Mouse (Mus musculus) liver, embryonic 11.5 days (tissue): Measurements from ENCODE around the gene Scgb1c1. TPM values are rescaled to one million over a fixed set of nuclear protein-coding genes. Genes with fewer than 3 reads are reported as not detected.

Experiments
- ATAC-seq: fragments of 200-750 bp; cut with Nextera tagmentation; replicated peaks from 2 replicates; pipeline ENCODE4 v1.8.0; 2017; ENCODE audit warnings: moderate number of reproducible peaks, mild to moderate bottlenecking, moderate TSS enrichment, moderate library complexity; ENCODE audit not compliant: low FRiP score
- DNase-seq: peaks from one replicate; pipeline ENCODE4 v3.0.0-alpha.2; 2017; ENCODE audit warnings: low spot score
- H3K27ac ChIP-seq: fragments of 300-500 bp; sonication (generic); 2 replicates; pipeline ENCODE4 v1.5.1; 2014; ENCODE audit warnings: mild to moderate bottlenecking, low read depth, low read length, control low read depth
- H3K27me3 ChIP-seq: fragments of 300-500 bp; sonication (generic); replicated peaks from 2 replicates; pipeline ENCODE4 v1.6.1; 2014; ENCODE audit warnings: low read length, mixed read lengths; ENCODE audit not compliant: control insufficient read depth, insufficient read depth
- H3K36me3 ChIP-seq: fragments of 300-500 bp; sonication (generic); 2 replicates; pipeline ENCODE4 v1.6.1; 2014; ENCODE audit warnings: mild to moderate bottlenecking, low read length, moderate library complexity, mixed read lengths; ENCODE audit not compliant: control insufficient read depth, insufficient read depth
- H3K4me1 ChIP-seq: fragments of 300-500 bp; sonication (generic); replicated peaks from 2 replicates; pipeline ENCODE4 v1.6.1; 2014; ENCODE audit warnings: low read length, mixed read lengths; ENCODE audit not compliant: control insufficient read depth, insufficient read depth
- H3K4me2 ChIP-seq: fragments of 300-500 bp; sonication (generic); 2 replicates; pipeline ENCODE4 v1.6.1; 2014; ENCODE audit warnings: mild to moderate bottlenecking, control low read depth, moderate library complexity
- H3K4me3 ChIP-seq: fragments of 300-500 bp; sonication (generic); 2 replicates; pipeline ENCODE4 v1.5.1; 2014; ENCODE audit warnings: low read depth, low read length, control low read depth
- H3K9ac ChIP-seq: fragments of 300-500 bp; sonication (generic); 2 replicates; pipeline ENCODE4 v1.6.1; 2014; ENCODE audit warnings: low read depth, low read length, control low read depth
- H3K9me3 ChIP-seq: fragments of 300-500 bp; sonication (generic); 2 replicates; pipeline ENCODE4 v1.6.1; 2016; ENCODE audit warnings: low read length, inconsistent platforms, mixed read lengths; ENCODE audit not compliant: control insufficient read depth
- WGBS: fragments of 180-500 bp; shearing (Covaris S2); extraction: QIAGEN DNeasy Blood & Tissue Kit; methylation state at CpG from one replicate; pipeline ENCODE4 v1.1.7; 2014; 5-methylcytosine and 5-hydroxymethylcytosine counted together
- polyA plus RNA-seq: library from polyadenylated mRNA; unstranded; fragments of >200 nt; fragmentation: Nextera tagmentation; extraction: Ambion mirVana; gene quantifications from 2 replicates; pipeline ENCODE4 v1.2.1, GENCODE M21; 2014

Gene Scgb1c1
- polyA plus RNA-seq, 1 experiment from 2014 or later, result not detected

DNA sequence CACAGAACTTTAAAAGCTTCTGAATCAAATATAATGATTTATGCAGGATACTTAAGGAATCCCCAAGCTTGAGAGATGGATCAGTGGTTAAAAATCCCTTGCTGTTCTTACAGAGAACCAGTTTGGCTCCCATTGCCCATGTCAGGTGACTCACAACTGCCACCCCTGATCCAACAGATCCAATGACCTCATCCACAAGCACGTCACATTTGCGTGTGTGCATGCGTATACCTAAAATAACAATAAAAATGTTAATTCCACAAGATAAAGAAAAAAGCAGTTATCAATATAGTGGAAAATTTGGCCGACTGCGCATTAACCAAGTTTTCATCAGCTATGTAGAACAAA is 24.1 kb upstream of the Scgb1c1 start:
- Histone ChIP-seq H3K4me1 (no peaks in the 10 kb centered on the region), H3K9me3 (no peaks in the 10 kb centered on the region), H3K27me3 (no peaks in the 10 kb centered on the region), H3K27ac (no peak overlapping the region), H3K9ac (no peak overlapping the region), H3K4me2 (peak overlapping the region; percentile 63), H3K4me3 (peak overlapping the region; percentile 40), H3K36me3 (no peaks in the 10 kb centered on the region)
- ATAC-seq (peak; percentile 23; the same call in 1 of the 2 replicates), DNase-seq (no peak)
- WGBS, result 66% methylated on average over 5 of the region's 5 CpGs

DNA sequence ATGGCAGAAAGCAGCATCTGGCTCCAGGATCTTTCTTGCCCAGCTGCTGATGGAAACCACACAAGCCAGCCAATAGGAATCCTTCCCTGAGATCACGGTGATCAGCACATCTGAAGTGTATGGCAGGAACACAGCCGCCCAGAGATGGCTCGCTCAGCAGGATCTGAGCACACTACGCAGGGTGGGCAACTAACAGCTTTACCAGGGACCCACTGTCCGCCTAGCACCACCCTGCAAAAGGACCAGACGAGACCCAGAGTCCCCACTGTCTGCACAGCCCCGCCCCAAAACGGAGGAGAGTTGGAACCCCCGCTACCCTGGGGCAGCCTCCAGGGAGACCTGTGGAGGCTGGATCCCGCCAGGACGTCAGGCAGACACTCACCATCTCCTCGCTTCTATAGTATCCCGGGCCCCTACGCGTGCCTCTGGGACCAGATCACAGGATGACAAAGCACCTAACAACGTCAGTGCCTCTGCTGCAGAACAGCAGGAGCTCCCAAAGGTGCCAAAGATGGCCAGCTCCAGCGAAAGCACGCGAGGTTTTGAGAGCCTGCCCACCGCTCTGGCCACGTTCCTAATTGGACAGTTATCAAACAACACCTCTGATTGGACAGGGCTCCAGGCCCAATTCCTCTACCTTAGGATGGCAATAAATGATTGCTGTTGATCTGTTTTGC is 23.6 kb upstream of the Scgb1c1 start, which contains the start of gene Zfp941:
Gene Zfp941, minus strand, starts transcription at position 526 of the 677 bp plus-strand sequence.
- no peaks in the 10 kb centered on the region for H3K4me1 ChIP-seq
- H3K9me3 ChIP-seq, result no peaks in the 10 kb centered on the region
- no peaks in the 10 kb centered on the region for H3K36me3 ChIP-seq
- H3K4me3 ChIP-seq, result peak within 1 kb of the TSS; percentile 40
- WGBS, result 4% methylated on average over 21 of the region's 21 CpGs
- ATAC-seq (peak; percentile 73), DNase-seq (peak; percentile 62)
- no peaks in the 10 kb centered on the region for H3K27me3 ChIP-seq
- H3K4me2 ChIP-seq, result peak within 1 kb of the TSS; percentile 63
- peak within 1 kb of the TSS; percentile 28; the same call in 1 of the 2 replicates for H3K9ac ChIP-seq
- no peak within 1 kb of the TSS for H3K27ac ChIP-seq

GRCm38 (mm10) chr7:140822731-140823130 is 22.6 kb upstream of the Scgb1c1 start:
- no peak overlapping the region for H3K4me3 ChIP-seq

GRCm38 (mm10) chr7:140828171-140828881 is 17.0 kb upstream of the Scgb1c1 start:
- 29% methylated on average over 8 of the region's 8 CpGs for WGBS
- no peak overlapping the region for H3K4me3 ChIP-seq
- no peaks in the 10 kb centered on the region; the same call in 1 of the 2 replicates for H3K27me3 ChIP-seq
- H3K4me2 ChIP-seq, result no peak overlapping the region
- no peaks in the 10 kb centered on the region for H3K36me3 ChIP-seq
- no peak for ATAC-seq
- H3K9ac ChIP-seq, result no peak overlapping the region
- no peaks in the 10 kb centered on the region for H3K4me1 ChIP-seq
- H3K9me3 ChIP-seq, result no peaks in the 10 kb centered on the region
- H3K27ac ChIP-seq, result no peak overlapping the region
- DNase-seq, result peak; percentile 32

More at GRCm38 (mm10) chr7:140822731-140823130, 22.6 kb upstream of the Scgb1c1 start:
- H3K27ac ChIP-seq, result no peak overlapping the region
- no peaks in the 10 kb centered on the region; the same call in 1 of the 2 replicates for H3K27me3 ChIP-seq
- no peaks in the 10 kb centered on the region for H3K4me1 ChIP-seq
- H3K9ac ChIP-seq, result no peak overlapping the region
- H3K36me3 ChIP-seq, result no peaks in the 10 kb centered on the region
- DNase-seq (peak; percentile 24), ATAC-seq (no peak)
- H3K9me3 ChIP-seq, result no peaks in the 10 kb centered on the region
- 82% methylated on average over 4 of the region's 4 CpGs for WGBS
- H3K4me2 ChIP-seq, result no peak overlapping the region

- H3K4me3 ChIP-seq, result no peak overlapping the region
- ATAC-seq (no peak), DNase-seq (no peak)
- no peak overlapping the region for H3K27ac ChIP-seq
- H3K9me3 ChIP-seq, result no peaks in the 10 kb centered on the region
- no peaks in the 10 kb centered on the region; the same call in 1 of the 2 replicates for H3K4me1 ChIP-seq
- H3K4me2 ChIP-seq, result no peak overlapping the region
- 65% methylated on average over 6 of the region's 6 CpGs for WGBS
- H3K36me3 ChIP-seq, result no peaks in the 10 kb centered on the region
- no peak overlapping the region for H3K9ac ChIP-seq
- H3K27me3 ChIP-seq, result no peaks in the 10 kb centered on the region; the same call in 1 of the 2 replicates
Measured at GRCm38 (mm10) chr7:140831447-140831846, 13.9 kb upstream of the Scgb1c1 start.

GRCm38 (mm10) chr7:140833341-140833740 is 12.0 kb upstream of the Scgb1c1 start:
- WGBS, result 77% methylated on average over 4 of the region's 4 CpGs
- H3K27ac ChIP-seq, result no peak overlapping the region
- H3K36me3 ChIP-seq, result no peaks in the 10 kb centered on the region
- DNase-seq (no peak), ATAC-seq (no peak)
- H3K9me3 ChIP-seq, result no peaks in the 10 kb centered on the region
- no peaks in the 10 kb centered on the region; the same call in 1 of the 2 replicates for H3K4me1 ChIP-seq
- H3K4me3 ChIP-seq, result no peak overlapping the region
- H3K27me3 ChIP-seq, result no peaks in the 10 kb centered on the region; the same call in none of the 2 replicates
- H3K9ac ChIP-seq, result no peak overlapping the region
- H3K4me2 ChIP-seq, result no peak overlapping the region

DNA sequence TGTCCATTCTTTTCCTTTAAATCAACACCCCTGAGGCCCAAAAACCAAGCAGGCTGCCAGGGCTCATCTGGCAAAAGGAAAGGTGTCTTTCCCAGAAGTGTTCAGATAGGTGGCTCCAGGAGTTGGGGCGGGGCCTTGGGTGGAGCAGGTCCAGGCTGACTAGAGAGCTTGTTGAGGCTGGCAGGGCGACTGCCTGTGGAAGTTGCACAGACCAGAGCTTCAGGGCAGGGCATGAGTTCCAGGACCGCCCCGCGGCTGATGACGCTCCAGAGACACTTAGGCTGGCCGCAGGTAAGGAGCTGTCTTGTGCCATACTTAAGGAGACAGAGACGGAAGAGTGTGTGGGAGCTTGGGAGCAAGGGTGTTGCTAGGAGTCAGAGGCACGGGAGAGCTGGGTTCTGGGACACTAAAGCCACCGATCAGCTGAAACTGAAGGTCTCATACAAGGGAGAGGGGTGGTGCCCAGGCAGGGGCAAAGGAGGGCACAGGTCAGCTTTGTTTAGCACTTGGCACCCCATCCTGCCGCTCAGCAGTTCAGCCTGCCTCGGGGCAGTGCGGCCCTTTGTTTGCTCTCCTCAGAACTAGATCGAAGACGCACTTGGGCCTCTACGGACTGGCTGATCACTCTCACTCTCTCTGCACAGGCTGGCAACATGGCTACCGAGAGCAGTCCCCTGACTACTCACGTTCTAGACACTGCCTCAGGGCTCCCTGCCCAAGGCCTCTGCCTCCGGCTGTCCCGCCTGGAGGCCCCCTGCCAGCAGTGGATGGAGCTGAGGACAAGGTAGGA is 10.2 kb upstream of the Scgb1c1 start, which contains the start of gene Urah:
Gene Urah, plus strand, starts transcription at position 51 of the 790 bp plus-strand sequence.
- Histone ChIP-seq H3K4me2 (peak within 1 kb of the TSS; percentile 26), H3K27me3 (peaks cover 5% of the 10 kb centered on the region), H3K9ac (no peak within 1 kb of the TSS), H3K4me1 (no peaks in the 10 kb centered on the region; the same call in 1 of the 2 replicates), H3K36me3 (no peaks in the 10 kb centered on the region), H3K27ac (no peak within 1 kb of the TSS), H3K9me3 (no peaks in the 10 kb centered on the region), H3K4me3 (no peak within 1 kb of the TSS; the same call in 1 of the 2 replicates)
- DNase-seq (peak; percentile 32), ATAC-seq (peak; percentile 50; the same call in 1 of the 2 replicates)
- 46% methylated on average over 20 of the region's 20 CpGs for WGBS

GRCm38 (mm10) chr7:140835758-140836087 is 9.6 kb upstream of the Scgb1c1 start:
- DNase-seq (no peak), ATAC-seq (0 out of 2 replicates have a peak, but pooled peaks have one; percentile 8)
- Histone ChIP-seq H3K36me3 (no peaks in the 10 kb centered on the region), H3K9ac (no peak overlapping the region), H3K27ac (no peak overlapping the region), H3K9me3 (no peaks in the 10 kb centered on the region), H3K27me3 (peaks cover 10% of the 10 kb centered on the region), H3K4me3 (no peak overlapping the region), H3K4me1 (no peaks in the 10 kb centered on the region; the same call in 1 of the 2 replicates), H3K4me2 (peak overlapping the region; percentile 26)
- 63% methylated on average over 2 of the region's 2 CpGs for whole genome bisulfite sequencing
